ENCODE assay signal across 16 mouse cellular contexts in the genomic region with DNA sequence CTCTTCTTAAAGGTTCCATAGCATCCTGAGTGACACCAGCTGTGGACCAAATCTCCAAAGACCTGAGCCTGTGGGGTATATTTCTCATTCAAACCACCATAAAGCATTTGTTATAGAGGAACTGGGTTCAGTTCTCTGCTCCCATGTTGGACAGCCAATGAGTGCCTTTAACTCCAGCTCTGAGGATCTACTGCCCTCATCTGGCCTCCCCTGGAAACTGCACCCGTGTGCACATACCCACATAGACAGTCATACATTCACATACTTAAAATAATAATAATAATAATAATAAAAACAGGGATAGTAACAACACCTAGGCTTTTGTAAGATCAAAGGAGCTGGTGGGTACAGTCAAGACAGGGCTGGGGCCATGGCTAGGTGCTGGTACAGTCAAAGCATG. TPM values are rescaled to one million over a fixed set of nuclear protein-coding genes. Genes with fewer than 3 reads are reported as not detected.
"Had no signal": no experiment of that assay in that cellular context is flagged by ENCODE, and none has a peak within 500 bp of the region (broad histone marks: within the 10 kb centered on the region; RNA-seq: fewer than 3 reads in every experiment).

No protein-coding gene starts in this region.

- ATAC-seq: intestine, postnatal 0 days; liver, embryonic 12.5 days; midbrain, embryonic 16.5 days had no signal

- H3K4me3 ChIP-seq: limb, embryonic 10.5 days; limb, embryonic 13.5 days; liver, embryonic 12.5 days; liver, embryonic 15.5 days; midbrain, embryonic 12.5 days had no signal

- H3K27ac ChIP-seq: kidney, postnatal 0 days; limb, embryonic 10.5 days; limb, embryonic 13.5 days; liver, embryonic 12.5 days; liver, embryonic 15.5 days; macrophage; midbrain, embryonic 12.5 days had no signal

- H3K9ac ChIP-seq: limb, embryonic 13.5 days; liver, embryonic 12.5 days; liver, embryonic 15.5 days; midbrain, embryonic 12.5 days had no signal

- H3K27me3 ChIP-seq: limb, embryonic 13.5 days; liver, embryonic 12.5 days; liver, embryonic 15.5 days; midbrain, embryonic 12.5 days had no signal

- H3K9me3 ChIP-seq: limb, embryonic 10.5 days had no signal

- DNase-seq: kidney, adult 2 months; kidney, postnatal 25 days; liver; lung, adult 18-20 months; lung, postnatal 14 days; thymus, postnatal 4 days had no signal

- H3K36me3 ChIP-seq: limb, embryonic 10.5 days; limb, embryonic 13.5 days; liver, embryonic 12.5 days; liver, embryonic 15.5 days; midbrain, embryonic 12.5 days had no signal

- H3K4me2 ChIP-seq: limb, embryonic 13.5 days; liver, embryonic 12.5 days; liver, embryonic 15.5 days; midbrain, embryonic 12.5 days had no signal

- H3K4me1 ChIP-seq: limb, embryonic 10.5 days; limb, embryonic 13.5 days; liver, embryonic 12.5 days; liver, embryonic 15.5 days had no signal

RNA-seq across cellular contexts. Expression of a gene that starts 58.8 kb away (rescaled TPM):
- total RNA-seq: megakaryocyte, adult 5-6 weeks had no signal
- polyA plus RNA-seq: macrophage had no signal
